Mouse (Mus musculus) heart, embryonic 10.5 days (tissue): ENCODE data around the gene Dus2. TPM values are rescaled to one million over a fixed set of nuclear protein-coding genes. Genes with fewer than 3 reads are reported as not detected.
"Not testable (repeated sequence)": the region's sequence is repeated elsewhere in the genome, so short reads cannot be mapped to it uniquely, and the experiment has no call there.

Experiments
- DNase-seq: peaks from one replicate; pipeline ENCODE4 v3.0.0-alpha.2; 2017; ENCODE audit warnings: low spot score
- H3K27ac ChIP-seq: fragments of 300-500 bp; sonication (generic); 2 replicates; pipeline ENCODE4 v1.5.1; 2016; ENCODE audit warnings: mild to moderate bottlenecking
- H3K27me3 ChIP-seq: fragments of 300-500 bp; sonication (generic); 2 replicates; pipeline ENCODE4 v1.6.1; 2016; ENCODE audit warnings: mild to moderate bottlenecking; ENCODE audit not compliant: poor library complexity, insufficient read depth, severe bottlenecking
- H3K36me3 ChIP-seq: fragments of 300-500 bp; sonication (generic); 2 replicates; pipeline ENCODE4 v1.6.1; 2016; ENCODE audit warnings: mild to moderate bottlenecking, moderate library complexity
- H3K4me1 ChIP-seq: fragments of 300-500 bp; sonication (generic); 2 replicates; pipeline ENCODE4 v1.6.1; 2016; ENCODE audit warnings: mild to moderate bottlenecking
- H3K4me3 ChIP-seq: fragments of 300-500 bp; sonication (generic); 2 replicates; pipeline ENCODE4 v1.5.1; 2016; ENCODE audit warnings: mild to moderate bottlenecking, moderate library complexity
- H3K9me3 ChIP-seq: fragments of 300-500 bp; sonication (generic); 2 replicates; pipeline ENCODE4 v1.6.1; 2016; ENCODE audit warnings: mild to moderate bottlenecking, moderate library complexity
- WGBS: fragments of 180-500 bp; shearing (Covaris S2); methylation state at CpG from one replicate; pipeline ENCODE4 v1.1.7; 2016; 5-methylcytosine and 5-hydroxymethylcytosine counted together
- polyA plus RNA-seq: library from polyadenylated mRNA; unstranded; fragments of >200 nt; fragmentation: Nextera tagmentation; extraction: Ambion mirVana; gene quantifications from 2 replicates; pipeline ENCODE4 v1.2.1, GENCODE M21; 2016

Dus2 gene
- polyA plus RNA-seq, 1 experiment from 2014 or later = 19.8 TPM

DNA sequence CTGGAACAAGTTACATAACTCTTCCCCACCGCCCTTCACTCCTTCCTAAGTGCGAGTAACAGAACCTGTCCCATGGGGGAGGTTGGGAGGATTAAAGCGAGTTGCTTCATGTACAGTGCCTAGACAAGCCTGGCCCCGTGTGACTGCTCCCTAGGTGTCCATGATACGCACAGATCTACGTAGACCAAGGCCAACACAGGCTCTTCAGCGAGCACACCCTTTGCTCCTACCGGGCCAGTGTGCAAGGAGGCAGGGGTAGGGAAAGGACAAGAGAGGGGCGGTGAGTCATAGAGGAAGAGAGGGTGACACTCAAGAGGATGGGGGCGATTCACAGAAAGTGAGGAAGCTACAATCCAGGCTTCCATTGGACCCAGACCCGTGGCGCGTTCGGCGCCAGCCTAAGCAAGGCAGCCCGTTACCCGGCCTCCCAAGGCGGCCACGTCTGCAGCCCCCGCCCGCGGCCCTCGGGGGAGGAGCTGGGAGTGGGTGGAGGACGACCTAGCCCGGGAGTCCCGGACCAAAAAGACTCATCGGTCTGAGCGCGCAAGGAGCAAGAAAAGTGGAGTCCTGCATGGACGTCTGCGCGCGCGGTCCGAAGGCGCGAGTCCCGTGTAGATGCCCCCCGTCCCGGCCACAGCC, 25.8 kb upstream of the Dus2 start:
- Histone ChIP-seq H3K36me3 (peaks cover 9% of the 10 kb centered on the region), H3K9me3 (no peaks in the 10 kb centered on the region), H3K4me3 (peak overlapping the region; percentile 84), H3K27me3 (no peaks in the 10 kb centered on the region), H3K27ac (peak overlapping the region; percentile 95), H3K4me1 (peaks cover 67% of the 10 kb centered on the region)
- 2% methylated on average over 40 of the region's 40 CpGs for WGBS
- peak; percentile 88 for DNase-seq

- peaks cover 66% of the 10 kb centered on the region for H3K4me1 ChIP-seq
- peaks cover 4% of the 10 kb centered on the region; the same call in 1 of the 2 replicates for H3K36me3 ChIP-seq
- no peaks in the 10 kb centered on the region for H3K27me3 ChIP-seq
- under 1% methylated on average over 47 of the region's 47 CpGs for WGBS
- peak within 1 kb of the TSS; percentile 84 for H3K4me3 ChIP-seq
- peak; percentile 93 for DNase-seq
- H3K9me3 ChIP-seq = no peaks in the 10 kb centered on the region
- H3K27ac ChIP-seq = peak within 1 kb of the TSS; percentile 95
Measured at GRCm38 (mm10) chr8:105965905-105966341, 25.2 kb upstream of the Dus2 start, which contains the start of gene Slc12a4. Gene Slc12a4 (minus strand): TSS chr8:105966097.

- peak; percentile 88 for DNase-seq
- Histone ChIP-seq H3K36me3 (no peaks in the 10 kb centered on the region; the same call in 1 of the 2 replicates), H3K4me1 (peaks cover 57% of the 10 kb centered on the region), H3K27ac (peak overlapping the region; percentile 95), H3K27me3 (no peaks in the 10 kb centered on the region), H3K4me3 (peak overlapping the region; percentile 84), H3K9me3 (no peaks in the 10 kb centered on the region)
- WGBS = 5% methylated on average over 19 of the region's 19 CpGs
Measured at GRCm38 (mm10) chr8:105966692-105967311, 24.3 kb upstream of the Dus2 start.

GRCm38 (mm10) chr8:105969367-105969766, 21.8 kb upstream of the Dus2 start:
- 83% methylated on average over 1 of the region's 1 CpGs for WGBS

DNA sequence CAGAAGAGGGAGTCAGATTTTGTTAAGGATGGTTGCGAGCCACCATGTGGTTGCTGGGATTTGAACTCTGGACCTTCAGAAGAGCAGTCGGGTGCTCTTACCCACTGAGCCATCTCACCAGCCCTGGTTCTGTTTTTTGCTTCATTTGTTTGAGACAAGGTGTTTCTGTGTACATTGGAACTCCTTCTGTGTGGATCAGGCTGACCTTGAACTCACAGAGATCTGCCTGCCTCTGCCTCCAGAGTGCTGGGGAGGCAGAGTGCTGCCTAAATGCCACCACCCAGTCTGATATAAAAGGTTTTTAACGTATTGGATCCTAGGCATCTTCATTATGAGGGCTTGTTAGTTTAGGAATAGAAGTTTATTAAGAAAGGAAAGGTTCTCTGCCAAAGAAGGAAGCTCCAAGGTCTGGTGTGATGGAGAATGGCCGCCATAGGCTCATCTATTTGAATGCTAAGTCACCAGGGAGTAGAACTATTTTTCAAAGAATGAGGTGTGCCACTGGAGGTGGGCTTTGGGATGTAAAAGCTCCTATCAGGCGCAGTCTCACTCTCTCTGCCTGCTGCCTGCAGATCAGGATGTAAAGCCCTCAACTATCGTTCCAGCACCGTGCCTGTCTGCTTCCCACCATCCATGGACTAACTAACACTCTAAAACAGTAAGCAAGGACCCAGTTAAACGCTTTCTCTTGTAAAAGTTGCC, 20.0 kb upstream of the Dus2 start:
- no peaks in the 10 kb centered on the region for H3K9me3 ChIP-seq
- no peaks in the 10 kb centered on the region for H3K36me3 ChIP-seq
- 73% methylated on average over 8 of the region's 8 CpGs for WGBS
- H3K4me3 ChIP-seq = no peak overlapping the region
- no peak overlapping the region for H3K27ac ChIP-seq
- H3K4me1 ChIP-seq = peaks cover 18% of the 10 kb centered on the region
- no peaks in the 10 kb centered on the region for H3K27me3 ChIP-seq
- DNase-seq = no peak

More at GRCm38 (mm10) chr8:105969367-105969766, 21.8 kb upstream of the Dus2 start:
- Histone ChIP-seq H3K4me3 (no peak overlapping the region), H3K27ac (no peak overlapping the region), H3K9me3 (no peaks in the 10 kb centered on the region), H3K27me3 (no peaks in the 10 kb centered on the region), H3K36me3 (no peaks in the 10 kb centered on the region), H3K4me1 (peaks cover 33% of the 10 kb centered on the region)
- no peak for DNase-seq

DNA sequence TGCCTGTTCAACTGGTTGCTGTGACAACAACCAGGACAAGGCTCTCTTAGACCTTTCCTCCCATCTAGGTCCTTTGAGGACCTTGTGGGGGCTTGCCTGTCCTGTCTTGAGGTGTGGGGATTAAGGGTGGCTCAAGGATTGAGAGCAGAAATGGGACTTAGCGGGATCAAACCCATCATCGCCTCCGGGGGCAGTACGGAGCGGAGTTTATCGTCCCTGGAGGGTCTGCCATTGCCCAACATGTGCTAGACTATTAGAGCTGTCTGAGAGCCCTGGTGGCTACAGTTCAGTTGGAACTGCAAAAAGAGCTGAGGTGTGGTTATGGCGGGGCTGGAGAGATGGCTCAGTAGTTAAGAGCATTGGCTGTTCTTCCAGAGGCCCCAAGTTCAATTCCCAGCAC, 15.8 kb upstream of the Dus2 start:
- DNase-seq = no peak
- Histone ChIP-seq H3K4me3 (no peak overlapping the region), H3K9me3 (no peaks in the 10 kb centered on the region), H3K36me3 (no peaks in the 10 kb centered on the region), H3K4me1 (no peaks in the 10 kb centered on the region), H3K27me3 (no peaks in the 10 kb centered on the region), H3K27ac (no peak overlapping the region)
- 67% methylated on average over 7 of the region's 7 CpGs for WGBS

DNA sequence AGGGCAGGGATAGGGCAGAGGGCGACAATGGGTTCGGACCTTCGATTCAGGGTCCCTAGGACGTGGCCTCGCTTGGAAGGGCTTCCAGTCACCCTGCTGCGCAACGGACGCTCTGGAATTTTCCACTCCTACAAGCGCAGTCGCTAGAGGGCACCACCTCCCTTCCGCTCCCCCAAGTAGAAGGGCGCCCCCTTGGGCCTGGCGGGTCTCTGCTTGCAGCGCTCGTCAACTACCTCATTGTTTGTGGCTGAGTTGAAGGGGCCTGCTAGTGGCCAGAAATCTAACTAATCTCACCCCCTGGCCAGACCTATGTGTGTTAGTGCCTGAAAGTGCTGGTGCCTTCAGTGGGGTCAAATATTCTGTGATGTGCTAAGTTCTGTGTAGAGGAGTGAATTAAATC, 11.8 kb upstream of the Dus2 start, which contains the start of gene Dpep3:
TSS of gene Dpep3 (minus strand) at position 105 of the 400 bp plus-strand sequence.
- Histone ChIP-seq H3K36me3 (no peaks in the 10 kb centered on the region), H3K27ac (no peak within 1 kb of the TSS), H3K27me3 (no peaks in the 10 kb centered on the region), H3K4me1 (0 out of 2 replicates have a peak, but pooled peaks cover 3% of the 10 kb centered on the region), H3K9me3 (no peaks in the 10 kb centered on the region), H3K4me3 (no peak within 1 kb of the TSS)
- WGBS = 91% methylated on average over 15 of the region's 15 CpGs
- no peak for DNase-seq

DNA sequence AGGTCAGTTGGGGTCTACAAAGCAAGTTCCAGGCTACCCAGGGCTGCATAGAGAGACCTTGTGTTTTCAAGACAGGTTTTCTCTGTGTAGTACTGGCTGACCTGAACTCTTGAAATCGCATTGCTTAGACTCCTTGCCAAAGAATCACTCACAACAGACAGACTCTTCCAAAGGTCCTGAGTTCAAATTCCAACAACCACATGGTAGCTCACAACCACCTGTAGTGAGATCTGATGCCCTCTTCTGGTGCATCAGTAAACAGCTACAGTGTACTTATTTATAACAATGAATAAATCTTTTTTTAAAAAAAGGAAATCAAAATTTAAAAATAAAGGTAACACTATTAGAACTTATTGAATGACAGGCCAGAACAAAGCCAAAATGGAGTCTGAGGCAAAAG, 10.0 kb upstream of the Dus2 start:
- 86% methylated on average over 1 of the region's 1 CpGs for WGBS
- H3K9me3 ChIP-seq = no peaks in the 10 kb centered on the region

GRCm38 (mm10) chr8:105983406-105983805, 7.7 kb upstream of the Dus2 start:
- not testable (repeated sequence) for H3K4me1 ChIP-seq, H3K36me3 ChIP-seq, H3K9me3 ChIP-seq, DNase-seq, H3K27me3 ChIP-seq, H3K27ac ChIP-seq, H3K4me3 ChIP-seq
- WGBS = 81% methylated on average over 11 of the region's 11 CpGs

More for the DNA sequence above, 10.0 kb upstream of the Dus2 start:
- peaks cover 8% of the 10 kb centered on the region; the same call in 1 of the 2 replicates for H3K27me3 ChIP-seq
- DNase-seq = peak; percentile 51
- no peak overlapping the region for H3K27ac ChIP-seq
- 0 out of 2 replicates have a peak, but pooled peaks cover 3% of the 10 kb centered on the region for H3K4me1 ChIP-seq
- no peak overlapping the region for H3K4me3 ChIP-seq
- no peaks in the 10 kb centered on the region for H3K36me3 ChIP-seq

DNA sequence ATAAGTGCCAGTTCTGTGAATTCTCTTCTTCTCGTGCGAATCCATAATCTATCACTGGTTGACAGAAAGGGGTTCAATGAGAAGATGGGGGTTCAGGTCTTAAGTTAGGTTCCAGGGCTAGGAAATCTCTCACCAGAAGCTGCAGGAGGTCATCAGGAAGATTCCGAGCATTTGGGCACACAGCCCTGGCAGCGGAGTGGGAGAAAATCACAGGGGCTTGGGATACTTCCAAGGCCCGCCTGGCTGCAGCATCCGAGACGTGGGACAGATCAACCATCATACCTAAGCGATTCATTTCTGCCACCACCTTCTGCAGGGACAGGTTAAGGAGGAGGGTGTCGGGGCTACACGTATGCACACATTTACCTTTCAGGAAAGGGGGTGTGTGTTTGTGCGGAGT, 2.6 kb upstream of the Dus2 start:
- 81% methylated on average over 11 of the region's 11 CpGs for WGBS
- Histone ChIP-seq H3K27me3 (peaks cover 12% of the 10 kb centered on the region; the same call in 1 of the 2 replicates), H3K36me3 (no peaks in the 10 kb centered on the region), H3K4me3 (no peak overlapping the region), H3K9me3 (no peaks in the 10 kb centered on the region), H3K27ac (no peak overlapping the region), H3K4me1 (peaks cover 15% of the 10 kb centered on the region)
- no peak for DNase-seq

DNA sequence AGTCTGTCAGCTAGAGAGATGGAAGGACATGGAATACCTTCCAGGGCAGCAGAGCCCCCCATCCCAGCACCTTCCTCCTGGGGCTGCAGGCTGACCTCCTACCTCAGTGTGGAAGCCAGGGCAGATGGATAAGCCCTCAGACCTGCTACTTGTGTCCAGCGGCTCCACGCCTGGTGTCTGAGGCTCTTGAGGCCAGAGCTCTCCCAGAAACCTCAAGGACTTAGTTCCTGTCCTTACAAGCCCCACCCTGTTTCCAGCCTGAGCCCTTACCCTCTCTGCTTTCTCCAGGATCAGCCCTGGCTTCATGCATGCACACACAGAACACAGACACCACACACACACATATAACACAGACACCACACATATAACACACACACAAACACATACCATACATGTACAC, 409 bp downstream of the Dus2 start:
- peak overlapping the region; percentile 76 for H3K27ac ChIP-seq
- H3K4me3 ChIP-seq = no peak overlapping the region
- DNase-seq = no peak
- H3K4me1 ChIP-seq = peaks cover 15% of the 10 kb centered on the region
- H3K9me3 ChIP-seq = no peaks in the 10 kb centered on the region
- no peaks in the 10 kb centered on the region for H3K36me3 ChIP-seq
- 56% methylated on average over 2 of the region's 2 CpGs for WGBS
- 0 out of 2 replicates have a peak, but pooled peaks cover 8% of the 10 kb centered on the region for H3K27me3 ChIP-seq

GRCm38 (mm10) chr8:105992499-105992898, 1.4 kb downstream of the Dus2 start:
- Histone ChIP-seq H3K9me3 (no peaks in the 10 kb centered on the region), H3K4me3 (no peak overlapping the region), H3K4me1 (peaks cover 15% of the 10 kb centered on the region), H3K27me3 (0 out of 2 replicates have a peak, but pooled peaks cover 8% of the 10 kb centered on the region), H3K36me3 (no peaks in the 10 kb centered on the region), H3K27ac (no peak overlapping the region)
- DNase-seq = no peak
- 59% methylated on average over 5 of the region's 5 CpGs for WGBS

GRCm38 (mm10) chr8:105993226-105993625, 2.1 kb downstream of the Dus2 start:
- no peak overlapping the region for H3K4me3 ChIP-seq
- no peak overlapping the region for H3K27ac ChIP-seq
- H3K9me3 ChIP-seq = no peaks in the 10 kb centered on the region
- no peaks in the 10 kb centered on the region for H3K36me3 ChIP-seq
- peaks cover 15% of the 10 kb centered on the region for H3K4me1 ChIP-seq
- H3K27me3 ChIP-seq = 0 out of 2 replicates have a peak, but pooled peaks cover 8% of the 10 kb centered on the region
- WGBS = 63% methylated on average over 4 of the region's 4 CpGs
- no peak for DNase-seq
